Mouse (Mus musculus) lung, postnatal 0 days (tissue): ENCODE results near the gene Timmdc1. TPM values are rescaled to one million over a fixed set of nuclear protein-coding genes. Genes with fewer than 3 reads are reported as not detected.

Experiments
- ATAC-seq: fragments of 200-750 bp; cut with Nextera tagmentation; 2 replicates; pipeline ENCODE4 v1.8.0; 2017; ENCODE audit warnings: moderate library complexity
- DNase-seq: peaks from one replicate; pipeline ENCODE4 v3.0.0-alpha.2; 2016; ENCODE audit warnings: low spot score
- H3K27ac ChIP-seq: fragments of 300-500 bp; sonication (generic); 2 replicates; pipeline ENCODE4 v1.5.1; 2014; ENCODE audit warnings: antibody characterized with exemption, mild to moderate bottlenecking, low read length, mixed read lengths
- H3K27me3 ChIP-seq: fragments of 300-500 bp; sonication (generic); replicated peaks from 2 replicates; pipeline ENCODE4 v1.6.1; 2014; ENCODE audit warnings: low read length, mixed read lengths; ENCODE audit not compliant: insufficient read depth
- H3K36me3 ChIP-seq: fragments of 300-500 bp; sonication (generic); 2 replicates; pipeline ENCODE4 v1.6.1; 2014; ENCODE audit warnings: low read length, mixed read lengths; ENCODE audit not compliant: insufficient read depth
- H3K4me1 ChIP-seq: fragments of 300-500 bp; sonication (generic); 2 replicates; pipeline ENCODE4 v1.6.1; 2014; ENCODE audit warnings: antibody characterized with exemption, low read depth, low read length, mixed read lengths; ENCODE audit not compliant: insufficient read depth
- H3K4me2 ChIP-seq: fragments of 300-500 bp; sonication (generic); replicated peaks from 2 replicates; pipeline ENCODE4 v1.6.1; 2014; ENCODE audit warnings: low read depth, mild to moderate bottlenecking, low read length, moderate library complexity, mixed read lengths
- H3K4me3 ChIP-seq: fragments of 300-500 bp; sonication (generic); 2 replicates; pipeline ENCODE4 v1.5.1; 2014; ENCODE audit warnings: low read depth, low read length
- H3K9ac ChIP-seq: fragments of 300-500 bp; sonication (generic); replicated peaks from 2 replicates; pipeline ENCODE4 v1.6.1; 2014; ENCODE audit warnings: low read depth, mild to moderate bottlenecking
- H3K9me3 ChIP-seq: fragments of 300-500 bp; sonication (generic); 2 replicates; pipeline ENCODE4 v1.6.1; 2016; ENCODE audit warnings: low read length, mixed read lengths
- CTCF ChIP-seq: IDR thresholded peaks from 2 replicates; pipeline ENCODE4 v1.5.1; 2016; ENCODE audit warnings: antibody characterized with exemption, mild to moderate bottlenecking
- EP300 ChIP-seq: IDR thresholded peaks from 2 replicates; pipeline ENCODE4 v1.6.1; 2016; ENCODE audit warnings: antibody characterized with exemption, mild to moderate bottlenecking, control low read depth
- WGBS: fragments of 180-500 bp; shearing (Covaris S2); extraction: QIAGEN DNeasy Blood & Tissue Kit; methylation state at CpG from one replicate; pipeline ENCODE4 v1.1.7; 2014; 5-methylcytosine and 5-hydroxymethylcytosine counted together
- polyA plus RNA-seq: library from polyadenylated mRNA; unstranded; fragments of >200 nt; fragmentation: Nextera tagmentation; extraction: Ambion mirVana; gene quantifications from 2 replicates; pipeline ENCODE4 v1.2.1, GENCODE M21; 2015

Timmdc1 gene
- polyA plus RNA-seq, 1 experiment from 2014 or later: 16.7 TPM

DNA sequence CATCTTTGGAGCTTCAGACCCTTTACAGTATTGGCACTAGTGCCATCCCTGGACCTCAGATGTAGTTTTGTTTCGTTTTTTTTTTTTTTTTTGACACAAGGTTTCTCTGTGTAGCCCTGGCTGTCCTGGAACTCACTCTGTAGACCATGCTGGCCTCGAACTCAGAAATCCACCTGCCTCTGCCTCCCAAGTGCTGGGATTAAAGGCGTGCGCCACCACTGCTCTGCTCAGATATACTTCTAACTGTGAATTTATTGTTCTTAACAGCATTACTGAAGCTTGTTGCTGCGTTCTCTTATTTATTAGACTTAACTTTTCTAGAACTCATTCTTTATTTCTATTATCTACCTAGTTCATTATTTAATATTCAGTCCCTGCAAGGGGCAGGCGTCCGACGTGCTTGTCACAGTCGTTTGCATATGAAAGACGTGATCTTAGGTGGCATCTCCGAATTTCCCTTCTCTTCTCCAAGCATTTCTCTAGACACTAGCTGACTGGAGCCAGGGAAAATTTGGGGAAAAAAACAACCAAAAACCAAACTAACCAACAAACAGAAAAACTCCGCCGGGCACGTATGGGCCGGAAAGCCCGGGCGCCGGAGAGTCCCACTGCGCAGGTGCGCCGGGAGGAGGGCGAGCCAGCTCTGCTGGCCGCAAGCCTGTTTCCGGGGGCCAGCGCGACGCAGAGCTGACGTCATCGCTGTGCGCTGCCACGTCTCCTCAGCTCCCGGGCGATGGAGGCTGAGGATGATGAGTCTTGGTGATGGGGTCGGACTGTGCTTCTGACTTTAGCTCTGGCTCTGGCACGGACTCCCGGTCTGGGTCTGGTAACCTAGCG lies 39.9 kb upstream of the Timmdc1 start:
- Histone ChIP-seq H3K27ac (peak overlapping the region; percentile 83), H3K4me3 (peak overlapping the region; percentile 91), H3K4me1 (peaks cover 3% of the 10 kb centered on the region; the same call in 1 of the 2 replicates), H3K9me3 (no peaks in the 10 kb centered on the region), H3K36me3 (no peaks in the 10 kb centered on the region), H3K4me2 (peak overlapping the region; percentile 82), H3K27me3 (no peaks in the 10 kb centered on the region), H3K9ac (peak overlapping the region; percentile 92)
- peak; percentile 96 for DNase-seq
- peak; percentile 99 for ATAC-seq
- TF ChIP-seq EP300: peak; percentile 32; the same call in 1 of the 2 replicates
- no peak for TF ChIP-seq CTCF
- 6% methylated on average over 37 of the region's 37 CpGs for WGBS

- DNase-seq: no peak
- no peaks in the 10 kb centered on the region for H3K4me1 ChIP-seq
- H3K27ac ChIP-seq: no peak within 1 kb of the TSS
- no peaks in the 10 kb centered on the region for H3K36me3 ChIP-seq
- no peak for ATAC-seq
- 81% methylated on average over 3 of the region's 3 CpGs for WGBS
- no peak within 1 kb of the TSS for H3K4me2 ChIP-seq
- H3K9ac ChIP-seq: no peak within 1 kb of the TSS
- H3K27me3 ChIP-seq: no peaks in the 10 kb centered on the region
- no peak within 1 kb of the TSS for H3K4me3 ChIP-seq
- no peak for TF ChIP-seq EP300
- TF ChIP-seq CTCF: no peak
- H3K9me3 ChIP-seq: no peaks in the 10 kb centered on the region
These were observed 35.8 kb upstream of the Timmdc1 start, which contains the start of gene Tmem39a for GRCm38 (mm10) chr16:38558221-38558748. Gene Tmem39a (plus strand): TSS chr16:38558698.

GRCm38 (mm10) chr16:38555988-38556387 lies 33.5 kb upstream of the Timmdc1 start:
- no peak overlapping the region for H3K27ac ChIP-seq
- TF ChIP-seq EP300 (no peak), CTCF (no peak)
- H3K27me3 ChIP-seq: no peaks in the 10 kb centered on the region

DNA sequence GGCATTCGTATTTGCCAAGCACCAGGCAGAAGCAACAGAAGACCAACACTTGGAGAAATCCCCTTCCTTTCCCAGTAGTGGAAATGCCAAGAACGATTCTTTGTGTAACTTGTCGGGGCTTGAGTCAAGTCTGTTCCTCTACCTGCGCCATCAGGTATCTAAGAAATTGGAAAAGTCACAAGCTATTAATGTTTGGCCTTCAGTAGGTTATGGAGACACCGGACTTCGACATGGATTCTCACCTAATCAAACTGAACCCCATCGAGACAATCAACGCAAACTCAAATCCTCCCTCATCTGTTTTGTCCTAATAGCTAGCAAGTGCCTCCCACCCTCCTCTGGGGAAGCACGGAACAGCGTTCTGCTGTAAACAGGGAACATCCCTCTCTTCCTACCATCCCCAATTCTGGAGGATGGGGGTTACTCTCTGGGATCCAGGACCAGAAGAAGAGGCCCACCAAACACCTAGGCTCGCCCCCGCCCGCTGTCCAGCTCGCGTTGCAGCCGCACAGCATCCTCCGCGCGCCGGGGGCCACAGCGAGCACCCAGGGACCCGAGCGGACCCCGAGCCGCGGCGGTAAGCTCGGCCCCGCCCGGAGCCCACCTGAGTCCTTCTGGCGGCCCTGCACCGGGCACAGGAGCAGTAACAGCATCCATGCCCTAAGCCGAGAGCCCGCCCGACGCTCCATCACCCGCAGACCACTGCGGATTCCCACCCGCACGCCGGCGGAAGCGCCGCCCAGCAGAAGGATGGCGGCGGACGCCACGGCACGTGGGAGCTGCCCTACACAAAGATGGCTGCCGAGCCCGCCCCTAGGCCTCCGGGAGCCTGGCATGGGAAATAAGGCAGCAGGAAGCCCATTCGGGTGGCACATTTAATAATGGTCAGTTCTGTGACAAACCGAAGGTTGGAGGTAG lies 27.3 kb upstream of the Timmdc1 start, which contains the start of gene Poglut1:
Gene Poglut1, minus strand, starts transcription at position 780 of the 918 bp plus-strand sequence.
- Histone ChIP-seq H3K9ac (peak within 1 kb of the TSS; percentile 59), H3K36me3 (no peaks in the 10 kb centered on the region), H3K9me3 (no peaks in the 10 kb centered on the region), H3K4me3 (peak within 1 kb of the TSS; percentile 85), H3K27me3 (no peaks in the 10 kb centered on the region), H3K27ac (no peak within 1 kb of the TSS), H3K4me1 (peaks cover 6% of the 10 kb centered on the region; the same call in 1 of the 2 replicates), H3K4me2 (peak within 1 kb of the TSS; percentile 93)
- DNase-seq: peak; percentile 82
- WGBS: 3% methylated on average over 44 of the region's 54 CpGs
- peak; percentile 96 for ATAC-seq
- no peak for TF ChIP-seq EP300
- 0 out of 2 replicates have a peak, but pooled peaks have one; percentile 7 for TF ChIP-seq CTCF

More at GRCm38 (mm10) chr16:38555988-38556387, 33.5 kb upstream of the Timmdc1 start:
- Histone ChIP-seq H3K4me2 (no peak overlapping the region), H3K4me1 (no peaks in the 10 kb centered on the region), H3K4me3 (no peak overlapping the region), H3K9me3 (no peaks in the 10 kb centered on the region), H3K36me3 (no peaks in the 10 kb centered on the region), H3K9ac (no peak overlapping the region)
- 74% methylated on average over 3 of the region's 3 CpGs for WGBS
- ATAC-seq: no peak
- no peak for DNase-seq

DNA sequence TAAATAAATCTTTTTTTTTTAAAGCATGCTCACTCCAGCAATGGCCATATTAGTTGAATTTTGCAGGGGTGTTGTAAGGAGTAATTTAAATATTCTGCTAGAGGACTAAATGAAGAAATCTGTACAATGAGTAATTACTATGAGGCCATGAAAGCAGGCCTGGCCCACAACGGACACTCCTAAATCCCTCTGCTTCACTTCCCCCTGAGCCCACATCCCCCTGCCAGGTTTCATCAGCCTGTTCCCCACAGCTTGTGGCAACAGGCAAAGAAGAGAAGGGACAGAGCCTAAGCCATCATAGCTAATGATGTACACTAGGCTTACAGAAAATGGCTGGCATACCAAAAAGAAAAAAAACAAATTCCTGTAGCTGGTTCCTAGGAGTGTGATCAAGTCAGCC lies 25.5 kb upstream of the Timmdc1 start:
- WGBS: 93% methylated on average over 1 of the region's 1 CpGs
- TF ChIP-seq EP300 (no peak), CTCF (no peak)
- Histone ChIP-seq H3K36me3 (no peaks in the 10 kb centered on the region), H3K9me3 (no peaks in the 10 kb centered on the region), H3K4me1 (peaks cover 6% of the 10 kb centered on the region; the same call in 1 of the 2 replicates), H3K27ac (no peak overlapping the region), H3K4me3 (no peak overlapping the region), H3K9ac (no peak overlapping the region), H3K4me2 (no peak overlapping the region), H3K27me3 (no peaks in the 10 kb centered on the region)
- DNase-seq (no peak), ATAC-seq (no peak)
